Mouse (Mus musculus): ENCODE data around the gene Olfr874.

The Olfr874 gene

GRCm38 (mm10) chr9:37744806-37745205, at the start of gene Olfr874:
Gene Olfr874, plus strand, starts transcription at chr9:37745106.
- ChIA-PET CTCF (interaction anchor here in 1 of 4 experiments (0.6 kb wide), 1 partner anchor 55 kb away, joined by 3 read pairs; no protein-coding TSS in a partner anchor), POLR2A (no interaction called here)

- ChIA-PET CTCF (no interaction called here), POLR2A (no interaction called here)
Observed at GRCm38 (mm10) chr9:37716150-37716549, 28.8 kb upstream of the Olfr874 start, which contains the start of gene Olfr160. Gene Olfr160, minus strand, starts transcription at chr9:37716250.

GRCm38 (mm10) chr9:37734310-37734709, 10.6 kb upstream of the Olfr874 start:
- ChIA-PET POLR2A (no interaction called here), CTCF (no interaction called here)

GRCm38 (mm10) chr9:37750319-37751075, 5.6 kb downstream of the Olfr874 start:
- ChIA-PET POLR2A (interaction anchor here in 2 of 4 experiments (0.6 to 2.3 kb wide), 7 partner anchors 10 to 402 kb away, joined by 3 to 8 read pairs (median 7); partner anchors contain the start of genes Tbrg1 (in 2 of the 2) and Ccdc15 (in 1 of the 2)), CTCF (interaction anchor here in 1 of 4 experiments (0.8 kb wide), 1 partner anchor 18 kb away, joined by 3 read pairs; no protein-coding TSS in a partner anchor)

- ChIA-PET POLR2A (interaction anchor here in 2 of 4 experiments (1.5 to 2.3 kb wide), 5 partner anchors 10 to 94 kb away, joined by 5 to 8 read pairs (median 7); partner anchors contain the start of gene Tbrg1 (in 2 of the 2)), CTCF (no interaction called here)
Observed at GRCm38 (mm10) chr9:37751467-37751866, 6.6 kb downstream of the Olfr874 start.

GRCm38 (mm10) chr9:37752006-37752405, 7.1 kb downstream of the Olfr874 start:
- CTCF ChIA-PET, result interaction anchor here in 1 of 4 experiments (0.6 kb wide), 1 partner anchor 205 kb away, joined by 13 read pairs; no protein-coding TSS in a partner anchor
- POLR2A ChIA-PET, result interaction anchor here in 1 of 4 experiments (1.0 kb wide), 1 partner anchor 31 kb away, joined by 4 read pairs; no protein-coding TSS in a partner anchor

- POLR2A ChIA-PET, result interaction anchor here in 2 of 4 experiments (0.6 to 1.9 kb wide), 2 partner anchors 11 to 217 kb away, joined by 3 to 8 read pairs; no protein-coding TSS in a partner anchor
- CTCF ChIA-PET, result interaction anchor here in 1 of 4 experiments (0.7 to 0.8 kb wide), 3 partner anchors 9 to 161 kb away, joined by 3 to 4 read pairs (median 3); no protein-coding TSS in a partner anchor
Observed at GRCm38 (mm10) chr9:37761728-37762127, 16.8 kb downstream of the Olfr874 start.

GRCm38 (mm10) chr9:37762541-37762940, 17.6 kb downstream of the Olfr874 start:
- CTCF ChIA-PET, result interaction anchor here in 2 of 4 experiments (0.6 to 0.8 kb wide), 6 partner anchors 9 to 331 kb away, joined by 3 to 7 read pairs (median 3); no protein-coding TSS in a partner anchor
- POLR2A ChIA-PET, result interaction anchor here in 1 of 4 experiments (1.9 kb wide), 1 partner anchor 12 kb away, joined by 8 read pairs; no protein-coding TSS in a partner anchor

- CTCF ChIA-PET, result interaction anchor here in 1 of 4 experiments (0.6 kb wide), 1 partner anchor 587 kb away, joined by 6 read pairs; no protein-coding TSS in a partner anchor
- POLR2A ChIA-PET, result interaction anchor here in 1 of 4 experiments (1.0 kb wide), 1 partner anchor 12 kb away, joined by 3 read pairs; no protein-coding TSS in a partner anchor
Observed at GRCm38 (mm10) chr9:37770661-37771060, 25.8 kb downstream of the Olfr874 start.

GRCm38 (mm10) chr9:37771759-37772158, 26.9 kb downstream of the Olfr874 start, which contains the start of gene Olfr875:
Gene Olfr875, plus strand, starts transcription at chr9:37771857.
- POLR2A ChIA-PET, result no interaction called here
- CTCF ChIA-PET, result interaction anchor here in 1 of 4 experiments (0.6 kb wide), 1 partner anchor 17 kb away, joined by 3 read pairs; no protein-coding TSS in a partner anchor

- CTCF ChIA-PET, result interaction anchor here in 1 of 4 experiments (0.6 kb wide), 1 partner anchor 1504 kb away, joined by 4 read pairs; no protein-coding TSS in a partner anchor
- POLR2A ChIA-PET, result interaction anchor here in 3 of 4 experiments (0.6 to 2.1 kb wide), 13 partner anchors 12 to 636 kb away, joined by 3 to 7 read pairs (median 3); partner anchors contain the start of gene Tbrg1 (in 1 of the 3)
Observed at GRCm38 (mm10) chr9:37782766-37783260, 37.9 kb downstream of the Olfr874 start.

- CTCF ChIA-PET, result interaction anchor here in 1 of 4 experiments (0.6 kb wide), 1 partner anchor 1503 kb away, joined by 4 read pairs; no protein-coding TSS in a partner anchor
Observed at GRCm38 (mm10) chr9:37783394-37784387, 38.8 kb downstream of the Olfr874 start.

GRCm38 (mm10) chr9:37786411-37786810, 41.5 kb downstream of the Olfr874 start:
- ChIA-PET POLR2A (no interaction called here), CTCF (no interaction called here)

More at GRCm38 (mm10) chr9:37783394-37784387, 38.8 kb downstream of the Olfr874 start:
- POLR2A ChIA-PET, result interaction anchor here in 3 of 4 experiments (0.6 to 2.1 kb wide), 14 partner anchors 14 to 995 kb away, joined by 3 to 14 read pairs (median 4); partner anchors contain the start of gene Tbrg1 (in 1 of the 3)
